Mouse (Mus musculus): ENCODE data around the gene Akap9. TPM values are rescaled to one million over a fixed set of nuclear protein-coding genes. Genes with fewer than 3 reads are reported as not detected.
"Not testable (repeated sequence)": the region's sequence is repeated elsewhere in the genome, so short reads cannot be mapped to it uniquely, and the experiment has no call there.

The Akap9 gene
- total RNA-seq, 2 experiments from 2014 or later: 67.1 to 68.3 TPM

DNA sequence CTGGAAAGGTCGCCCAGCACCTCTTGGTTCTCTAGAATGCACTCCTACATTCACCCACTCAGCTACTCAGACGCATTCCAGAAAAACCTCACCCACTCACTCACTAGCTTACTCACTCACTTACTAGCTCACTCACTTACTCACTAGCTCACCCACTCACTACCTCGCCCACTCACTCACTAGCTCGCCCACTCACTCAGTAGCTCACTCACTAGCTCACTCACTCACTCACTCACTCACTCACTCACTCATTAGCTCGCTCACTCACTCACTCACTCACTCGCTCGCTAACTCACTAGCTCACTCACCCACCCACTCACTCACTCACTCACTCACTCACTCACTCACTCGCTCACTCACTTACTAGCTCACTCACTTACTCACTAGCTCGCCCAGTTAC is 108.8 kb downstream of the Akap9 start:
- DNase-seq (ENCODE audit: low spot score in 2 of 2): no peak

DNA sequence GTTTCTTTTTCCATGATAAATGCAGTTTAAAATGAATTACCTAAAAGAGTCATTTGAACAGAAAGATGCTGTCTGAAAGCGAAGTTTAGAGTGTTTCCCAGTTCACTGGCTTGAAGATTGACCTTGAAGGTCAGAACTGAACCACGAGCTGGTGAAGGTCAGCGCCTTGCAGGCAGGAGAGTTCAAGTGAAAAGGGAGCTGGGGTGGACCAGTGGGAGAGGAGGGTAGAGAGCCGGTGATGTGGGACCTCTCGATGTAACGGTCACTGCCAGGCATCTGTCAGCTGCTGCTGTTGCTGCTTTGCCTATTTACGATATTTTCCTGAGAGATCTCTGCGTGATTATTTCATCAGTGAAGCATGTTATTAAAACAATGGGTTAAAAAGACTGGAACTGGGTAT is 111.5 kb downstream of the Akap9 start:
- DNase-seq (ENCODE audit: low spot score in 2 of 2): no peak

- DNase-seq (ENCODE audit: low spot score in 2 of 2): no peak
These were observed 112.5 kb downstream of the Akap9 start for GRCm38 (mm10) chr5:4040372-4040771.

DNA sequence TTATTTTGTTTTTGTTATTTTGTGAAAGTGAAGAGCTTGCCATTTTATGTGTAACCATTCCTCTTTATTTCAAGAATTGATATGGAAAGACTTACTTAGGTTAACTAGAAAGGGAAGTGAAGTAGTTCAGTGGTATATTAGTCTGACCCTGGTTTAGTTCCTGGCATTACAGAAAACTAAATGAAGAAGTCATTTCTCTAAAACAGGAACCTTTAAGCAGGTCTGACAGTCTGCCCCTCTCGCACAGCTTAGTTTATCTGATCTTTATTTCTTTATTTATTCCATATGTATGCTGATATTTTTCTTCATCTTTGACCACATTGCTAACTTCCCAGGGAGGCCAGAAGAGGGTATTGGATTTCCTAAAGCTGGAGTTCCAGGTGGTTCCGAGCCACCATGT is 113.1 kb downstream of the Akap9 start:
- no peak for DNase-seq (ENCODE audit: low spot score in 2 of 2)

DNA sequence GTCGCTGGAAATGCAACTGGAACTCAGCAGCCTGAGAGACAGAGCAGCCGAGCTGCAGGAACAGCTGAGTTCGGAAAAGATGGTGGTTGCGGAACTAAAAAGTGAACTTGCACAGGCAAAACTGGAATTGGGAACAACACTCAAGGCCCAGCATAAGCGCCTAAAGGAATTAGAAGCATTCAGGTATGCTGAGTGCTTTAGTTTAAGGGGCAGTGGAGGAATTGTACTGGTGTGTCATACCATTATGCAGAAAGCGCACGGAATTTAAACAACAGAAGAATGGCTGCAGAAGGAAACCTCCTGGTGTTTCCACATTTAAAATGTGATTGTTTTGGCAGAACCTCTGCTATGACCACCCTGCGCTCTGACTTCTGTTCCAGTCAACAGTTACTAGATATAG is 132.5 kb downstream of the Akap9 start:
- no peak for DNase-seq (ENCODE audit: low spot score in 2 of 2)

DNA sequence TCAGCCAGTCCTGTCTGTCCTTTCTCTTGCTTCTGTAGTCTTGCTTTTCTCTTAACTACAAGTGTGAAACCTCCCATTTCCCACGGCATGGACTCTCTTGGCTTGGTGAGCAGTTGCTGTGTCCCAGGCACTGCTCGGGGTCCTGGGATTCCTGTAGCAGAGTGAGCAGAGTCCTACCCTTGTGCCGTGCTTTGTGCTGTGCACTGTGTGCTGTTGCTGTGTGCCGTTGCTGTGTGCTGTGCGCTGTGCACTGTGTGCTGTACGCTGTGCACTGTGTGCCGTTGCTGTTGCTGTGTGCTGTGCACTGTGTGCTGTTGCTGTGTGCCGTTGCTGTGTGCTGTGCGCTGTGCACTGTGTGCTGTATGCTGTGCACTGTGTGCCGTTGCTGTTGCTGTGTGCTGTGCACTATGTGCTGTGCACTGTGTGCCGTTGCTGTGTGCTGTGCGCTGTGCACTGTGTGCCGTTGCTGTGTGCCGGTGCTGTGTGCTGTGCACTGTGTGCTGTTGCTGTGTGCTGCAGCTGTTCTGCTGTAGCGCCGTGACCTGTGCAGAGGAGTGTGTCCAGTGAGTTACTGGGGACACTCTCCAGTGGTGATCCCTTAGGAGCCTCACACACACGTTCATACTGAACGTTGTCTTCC is 138.7 kb downstream of the Akap9 start:
- no peak for DNase-seq (ENCODE audit: low spot score in 2 of 2)

DNA sequence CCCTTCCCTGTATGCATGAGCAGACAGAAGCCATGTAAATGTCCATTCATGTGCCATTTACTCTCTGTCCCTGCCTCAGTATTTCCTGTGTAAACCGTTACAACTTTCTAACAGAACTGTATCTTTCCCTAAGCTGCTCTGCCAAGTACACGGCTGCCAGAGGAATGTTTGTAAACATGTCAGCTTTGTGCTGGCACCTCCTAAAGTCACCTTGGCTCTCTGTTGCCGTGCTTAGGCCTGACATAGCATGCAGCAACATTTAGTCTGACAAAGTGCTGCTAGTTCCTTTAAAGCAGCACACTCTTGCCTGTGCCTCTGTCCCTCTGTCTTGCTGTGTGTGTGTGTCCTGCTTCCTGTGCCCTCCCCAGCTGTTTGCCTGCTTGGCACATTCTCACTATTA is 139.3 kb downstream of the Akap9 start:
- no peak for DNase-seq (ENCODE audit: low spot score in 2 of 2)

GRCm38 (mm10) chr5:4079086-4079485 is 151.2 kb downstream of the Akap9 start:
- no peak for DNase-seq (ENCODE audit: low spot score in 2 of 2)

DNA sequence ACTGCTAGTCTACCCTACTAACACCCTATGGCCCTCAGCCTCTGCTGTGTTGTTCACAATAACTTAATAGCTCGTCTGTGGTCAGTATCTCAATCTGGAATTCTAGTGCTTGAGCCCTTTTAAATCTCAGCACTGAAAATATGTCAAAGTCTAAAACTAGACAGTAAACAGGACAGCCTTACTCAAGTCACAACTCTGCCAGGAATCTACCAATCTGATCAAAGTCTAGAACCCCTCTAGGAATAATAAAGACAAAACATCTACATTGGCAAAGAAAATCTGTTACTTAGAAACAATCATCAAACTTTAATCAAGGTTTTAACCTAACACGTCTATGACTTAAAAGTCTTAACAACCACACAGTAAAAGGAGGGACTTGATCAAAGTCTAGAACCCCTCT is 153.0 kb downstream of the Akap9 start:
- DNase-seq (ENCODE audit: low spot score in 2 of 2): no peak

DNA sequence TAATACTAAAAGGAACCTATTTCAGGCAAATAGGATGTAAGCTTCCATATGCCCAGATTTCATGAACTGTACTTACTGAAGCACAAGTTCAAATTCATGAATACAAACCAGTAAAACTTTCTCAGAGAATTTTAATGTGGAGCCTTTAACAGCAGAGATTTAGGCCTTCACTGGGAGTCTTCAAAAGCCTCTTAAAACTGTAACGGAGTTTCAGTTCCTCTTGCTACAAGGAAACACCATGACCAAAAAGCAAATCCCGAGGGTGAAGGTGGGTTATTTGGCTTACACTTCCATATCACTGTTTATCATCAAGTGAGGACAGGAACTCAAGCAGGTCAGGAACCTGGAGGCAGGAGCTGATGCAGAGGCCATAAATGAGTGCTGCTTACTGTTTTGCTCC is 153.7 kb downstream of the Akap9 start:
- no peak for DNase-seq (ENCODE audit: low spot score in 2 of 2)

DNA sequence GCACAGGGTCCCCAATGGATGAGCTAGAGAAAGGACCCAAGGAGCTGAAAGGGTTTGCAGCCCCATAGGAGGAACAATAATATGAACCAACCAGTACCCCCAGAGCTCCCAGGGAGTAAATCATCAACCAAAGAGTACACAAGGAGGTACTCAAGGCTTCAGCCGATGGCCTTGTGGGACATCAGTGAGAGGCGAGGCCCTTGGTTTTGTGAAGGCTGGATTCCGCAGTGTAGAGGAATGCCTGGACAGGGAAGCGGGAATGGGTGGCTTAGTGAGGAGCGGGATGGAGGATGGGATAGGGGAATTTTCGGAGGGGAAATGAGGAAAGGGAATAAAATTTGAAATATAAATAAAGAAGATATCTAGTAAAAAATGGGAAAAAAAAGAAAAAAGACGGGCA is 157.1 kb downstream of the Akap9 start:
- no peak for DNase-seq (ENCODE audit: low spot score in 2 of 2)

- no peak for DNase-seq (ENCODE audit: low spot score in 2 of 2)
These were observed 158.5 kb downstream of the Akap9 start for GRCm38 (mm10) chr5:4086309-4086708.

DNA sequence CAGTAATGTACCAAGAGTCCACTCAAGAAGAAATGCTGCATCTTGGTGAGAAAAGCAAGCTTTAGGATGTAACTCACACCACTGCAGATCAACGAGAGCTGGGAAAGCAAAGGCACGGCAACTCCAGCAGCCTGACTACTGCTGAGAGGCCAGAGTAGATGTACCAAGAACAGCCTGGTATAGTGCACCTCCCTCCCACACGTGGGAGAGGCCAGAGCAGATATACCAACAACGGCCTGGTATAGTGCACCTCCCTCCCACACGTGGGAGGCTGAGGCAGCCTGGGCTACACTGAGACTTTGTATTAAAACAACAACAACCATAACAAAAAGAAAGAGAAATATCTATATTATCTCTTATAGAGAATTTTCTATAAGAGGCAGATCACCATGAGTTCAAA is 160.3 kb downstream of the Akap9 start:
- DNase-seq (ENCODE audit: low spot score in 2 of 2): no peak

DNA sequence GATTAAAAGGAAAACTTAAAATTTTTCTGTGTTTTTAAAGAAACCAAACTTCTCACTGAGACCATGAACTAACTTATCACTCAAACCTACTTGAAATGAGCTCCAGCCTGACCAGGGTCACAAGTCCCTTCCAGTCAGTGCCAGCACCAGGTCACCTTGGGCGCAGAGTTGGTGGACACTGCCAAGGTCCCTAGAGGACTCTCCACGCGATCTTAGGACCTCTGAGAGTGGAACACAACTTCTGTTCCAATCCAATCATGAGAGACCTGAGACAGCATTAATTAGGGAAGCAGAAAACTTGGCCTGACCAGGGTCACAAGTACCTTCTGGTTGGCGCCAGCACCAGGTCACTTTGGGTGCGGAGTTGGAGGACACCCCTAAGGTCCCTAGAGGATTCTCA is 166.6 kb downstream of the Akap9 start:
- DNase-seq (ENCODE audit: low spot score in 2 of 2): no peak

GRCm38 (mm10) chr5:4101031-4101430 is 173.2 kb downstream of the Akap9 start:
- DNase-seq (ENCODE audit: low spot score in 2 of 2): no peak

- no peak for DNase-seq (ENCODE audit: low spot score in 2 of 2)
These were observed 173.9 kb downstream of the Akap9 start for GRCm38 (mm10) chr5:4101770-4102169.

GRCm38 (mm10) chr5:4103626-4104340 is 175.9 kb downstream of the Akap9 start:
- peak; percentile 7 to 24 for DNase-seq (ENCODE audit: low spot score in 2 of 2)

- peak; percentile 89 to 92 for DNase-seq (ENCODE audit: low spot score in 2 of 2)
These were observed 176.6 kb downstream of the Akap9 start, which contains the start of gene Cyp51 for GRCm38 (mm10) chr5:4104341-4105040. TSS of gene Cyp51 (minus strand) at chr5:4104746.

DNA sequence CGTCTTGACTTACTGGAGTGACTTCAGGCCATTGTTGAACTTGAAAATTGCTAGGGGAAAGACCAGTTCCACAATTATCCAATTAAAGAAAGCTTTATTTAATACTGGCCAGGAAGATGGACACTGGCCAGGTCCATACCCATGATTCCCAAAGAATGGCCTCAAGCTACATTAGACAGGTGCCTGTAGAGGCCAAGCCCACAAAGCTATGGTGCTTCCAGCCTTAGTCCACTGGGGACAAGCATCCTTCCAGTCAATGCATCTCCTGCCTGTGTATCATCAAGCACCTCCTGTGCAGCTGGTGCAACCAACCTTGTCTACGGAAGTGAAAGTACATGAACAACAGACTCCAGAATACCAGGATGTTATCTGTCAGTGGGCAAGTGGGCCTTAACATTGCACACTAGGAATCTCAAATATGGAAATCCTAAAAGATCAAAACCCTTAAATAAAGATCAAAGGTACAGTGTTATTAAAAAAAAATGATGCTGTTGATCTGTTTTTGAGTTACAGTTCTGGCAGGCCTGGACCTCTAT is 177.9 kb downstream of the Akap9 start:
- DNase-seq (ENCODE audit: low spot score in 2 of 2): no peak

- not testable (repeated sequence) for DNase-seq (ENCODE audit: low spot score in 2 of 2)
These were observed 179.2 kb downstream of the Akap9 start for GRCm38 (mm10) chr5:4107056-4107455.

- no peak for DNase-seq (ENCODE audit: low spot score in 2 of 2)
These were observed 184.8 kb downstream of the Akap9 start for GRCm38 (mm10) chr5:4112570-4113098.
